Mouse (Mus musculus) olfactory bulb, adult 2 months (tissue): ENCODE results near the gene Ros1. TPM values are rescaled to one million over a fixed set of nuclear protein-coding genes. Genes with fewer than 3 reads are reported as not detected.

Experiments
- H3K27ac ChIP-seq: fragments of 200-500 bp; 2 replicates; pipeline ENCODE4 v1.5.1; 2012; ENCODE audit warnings: low read depth, low read length; ENCODE audit not compliant: insufficient read depth
- H3K4me1 ChIP-seq: fragments of 200-500 bp; 2 replicates; pipeline ENCODE4 v1.6.1; 2012; ENCODE audit warnings: low read length; ENCODE audit not compliant: control insufficient read depth, insufficient read depth
- H3K4me3 ChIP-seq: fragments of 200-500 bp; 2 replicates; pipeline ENCODE4 v1.5.1; 2012; ENCODE audit warnings: mild to moderate bottlenecking, low read depth, low read length, moderate library complexity; ENCODE audit not compliant: insufficient read depth
- CTCF ChIP-seq: fragments of 200-500 bp; IDR thresholded peaks from 2 replicates; pipeline ENCODE4 v1.5.1; 2012; ENCODE audit warnings: low read depth, mild to moderate bottlenecking, low read length, moderate library complexity; ENCODE audit not compliant: insufficient read depth
- POLR2A ChIP-seq: fragments of 200-500 bp; IDR thresholded peaks from 2 replicates; pipeline ENCODE4 v1.6.1; 2012; ENCODE audit warnings: mild to moderate bottlenecking, low read depth, low read length, moderate library complexity; ENCODE audit not compliant: insufficient read depth
- WGBS: fragments of 180-500 bp; shearing (Covaris S2); methylation state at CpG from one replicate; pipeline ENCODE4 v1.1.7; 2018; 5-methylcytosine and 5-hydroxymethylcytosine counted together
- polyA plus RNA-seq: library from polyadenylated mRNA; stranded (reverse); fragments of >200 nt; gene quantifications from 2 replicates; pipeline ENCODE4 v1.2.4, GENCODE M21; 2012; ENCODE audit warnings: low replicate concordance; ENCODE audit not compliant: missing spikeins, insufficient read depth, insufficient read length

Ros1 gene
- polyA plus RNA-seq, 1 experiment: not detected

DNA sequence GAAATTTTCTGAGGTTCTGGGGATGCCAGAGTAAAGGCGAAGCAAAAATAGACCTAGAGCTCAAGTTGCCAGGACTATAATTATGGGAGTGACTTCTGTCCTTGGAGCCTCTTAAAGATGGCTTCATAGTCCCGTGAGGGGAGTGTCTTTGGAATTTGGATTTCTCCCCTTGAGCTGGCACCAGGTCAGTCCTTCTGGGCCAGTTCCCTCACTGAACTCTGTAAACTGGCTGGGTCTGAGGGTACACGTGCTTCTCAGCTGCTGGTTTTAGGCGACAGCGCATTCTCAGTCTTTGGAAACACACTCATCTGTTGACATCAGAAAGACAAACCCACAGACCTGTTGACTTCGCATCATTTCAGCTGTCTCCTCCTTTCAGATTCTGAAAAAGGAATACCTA lies 108.4 kb downstream of the Ros1 start:
- Histone ChIP-seq H3K4me3 (no peak overlapping the region), H3K27ac (no peak overlapping the region), H3K4me1 (no peaks in the 10 kb centered on the region)
- TF ChIP-seq CTCF (no peak), POLR2A (no peak)
- WGBS: 79% methylated on average over 6 of the region's 6 CpGs

GRCm38 (mm10) chr10:52072482-52072881 lies 122.6 kb downstream of the Ros1 start:
- Histone ChIP-seq H3K4me1 (no peaks in the 10 kb centered on the region), H3K4me3 (no peak overlapping the region), H3K27ac (no peak overlapping the region)
- TF ChIP-seq CTCF (no peak), POLR2A (no peak)

GRCm38 (mm10) chr10:52048287-52048686 lies 146.8 kb downstream of the Ros1 start:
- 49% methylated on average over 3 of the region's 3 CpGs for WGBS
- H3K4me3 ChIP-seq: no peak overlapping the region
- H3K27ac ChIP-seq: no peak overlapping the region
- H3K4me1 ChIP-seq: no peaks in the 10 kb centered on the region
- TF ChIP-seq POLR2A (no peak), CTCF (no peak)

DNA sequence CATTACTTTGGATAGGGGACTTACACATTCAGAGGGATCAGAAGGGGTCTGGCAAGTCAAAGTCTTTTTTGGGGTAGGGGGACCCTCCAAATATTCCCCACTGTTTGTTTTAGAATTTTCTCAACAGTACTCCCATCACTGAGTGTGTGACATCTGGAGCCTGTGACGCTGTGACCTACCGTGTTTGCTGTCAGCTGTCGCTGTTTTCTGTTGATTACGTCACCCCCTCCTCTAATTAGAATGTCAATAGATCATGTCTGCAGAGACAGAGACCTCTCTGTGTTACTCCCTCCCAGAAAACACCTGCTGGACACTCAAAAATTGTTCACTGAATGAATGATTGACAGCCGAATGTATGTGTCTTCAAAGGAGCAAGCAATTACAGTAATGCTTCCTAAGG lies 152.0 kb downstream of the Ros1 start:
- no peak for TF ChIP-seq POLR2A
- no peak for TF ChIP-seq CTCF
- Histone ChIP-seq H3K4me3 (no peak overlapping the region), H3K4me1 (no peaks in the 10 kb centered on the region), H3K27ac (no peak overlapping the region)
- WGBS: 51% methylated on average over 5 of the region's 5 CpGs

DNA sequence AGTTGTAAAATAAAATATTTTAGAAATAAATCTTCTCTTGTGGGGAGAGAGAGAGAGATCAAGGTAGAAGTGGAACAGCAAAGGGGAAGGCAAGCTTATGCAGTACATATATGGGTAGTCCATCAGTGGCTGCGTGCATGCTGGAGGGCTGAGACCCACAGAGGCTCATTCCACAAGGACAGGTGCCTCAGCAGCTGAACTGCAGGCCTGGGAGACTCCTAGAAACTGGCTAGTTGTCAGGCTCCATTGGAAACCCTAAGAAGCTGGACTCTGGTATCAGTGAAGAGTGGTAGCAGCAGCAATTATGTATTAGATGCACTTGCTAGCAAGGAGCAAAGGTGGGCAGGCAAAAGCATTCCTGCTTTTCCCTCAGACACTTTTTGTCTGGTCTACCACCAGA lies 155.7 kb downstream of the Ros1 start:
- TF ChIP-seq POLR2A (no peak), CTCF (no peak)
- no peaks in the 10 kb centered on the region for H3K4me1 ChIP-seq
- WGBS: 96% methylated on average over 1 of the region's 1 CpGs
- no peak overlapping the region for H3K4me3 ChIP-seq
- H3K27ac ChIP-seq: no peak overlapping the region

- no peak overlapping the region for H3K4me3 ChIP-seq
- H3K27ac ChIP-seq: no peak overlapping the region
- TF ChIP-seq CTCF: no peak
- no peak for TF ChIP-seq POLR2A
- H3K4me1 ChIP-seq: no peaks in the 10 kb centered on the region
These were observed 161.3 kb downstream of the Ros1 start for GRCm38 (mm10) chr10:52033729-52034128.

GRCm38 (mm10) chr10:52029421-52030080 lies 165.5 kb downstream of the Ros1 start:
- TF ChIP-seq POLR2A (no peak), CTCF (no peak)
- 7% methylated on average over 10 of the region's 10 CpGs for WGBS
- no peak overlapping the region for H3K27ac ChIP-seq
- peaks cover 8% of the 10 kb centered on the region for H3K4me1 ChIP-seq
- no peak overlapping the region for H3K4me3 ChIP-seq

DNA sequence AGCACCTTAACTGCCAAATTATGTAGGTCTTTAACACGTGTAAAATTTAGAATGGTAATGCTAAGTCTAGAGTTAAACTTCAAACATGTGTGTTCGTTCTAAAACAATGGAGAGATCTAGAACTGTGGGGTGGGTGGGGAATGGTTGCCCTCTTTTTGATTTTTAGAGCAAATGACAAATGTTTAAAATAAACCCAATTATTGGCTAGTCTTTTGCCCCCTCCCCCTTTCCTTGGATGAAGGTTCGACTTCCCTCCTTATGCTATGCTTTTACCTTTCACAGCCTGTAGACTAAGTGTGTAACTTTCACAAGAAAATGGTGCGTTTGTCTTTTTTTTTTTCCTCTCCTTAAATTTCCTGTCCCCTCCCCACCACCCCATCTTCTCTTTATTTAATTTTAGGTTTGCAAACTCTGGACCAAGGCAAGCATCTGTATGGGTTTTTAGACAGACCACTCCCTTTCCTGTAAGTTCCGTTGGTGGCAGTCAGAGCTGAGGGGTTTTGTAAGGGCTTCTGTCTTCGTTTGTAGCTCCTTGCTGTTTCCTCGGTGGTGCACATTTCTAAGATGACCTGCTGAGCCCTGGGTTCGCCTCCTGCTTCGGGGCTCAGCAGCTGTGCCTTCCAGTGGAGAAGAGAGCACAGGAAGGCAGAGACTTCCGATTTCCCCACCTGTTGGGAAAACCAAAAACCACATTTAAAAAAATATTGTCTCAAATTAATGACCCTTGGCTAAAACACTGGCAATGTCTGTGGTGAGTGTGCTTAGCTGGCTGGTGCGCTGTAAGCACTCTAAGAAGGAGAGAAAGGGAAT lies 166.3 kb downstream of the Ros1 start:
- Histone ChIP-seq H3K4me3 (no peak overlapping the region), H3K27ac (no peak overlapping the region), H3K4me1 (peaks cover 8% of the 10 kb centered on the region)
- TF ChIP-seq POLR2A (no peak), CTCF (no peak)
- WGBS: 6% methylated on average over 11 of the region's 11 CpGs

GRCm38 (mm10) chr10:52027161-52028035 lies 167.6 kb downstream of the Ros1 start:
- TF ChIP-seq CTCF (no peak), POLR2A (no peak)
- WGBS: 3% methylated on average over 68 of the region's 68 CpGs
- peak overlapping the region; percentile 38 for H3K4me3 ChIP-seq
- H3K27ac ChIP-seq: no peak overlapping the region
- peaks cover 14% of the 10 kb centered on the region for H3K4me1 ChIP-seq
